Mouse (Mus musculus) ES-Bruce4 (cell line): ENCODE data around the gene 1110002E22Rik. TPM values are rescaled to one million over a fixed set of nuclear protein-coding genes. Genes with fewer than 3 reads are reported as not detected.

Experiments
- H3K27ac ChIP-seq: 2 replicates; pipeline ENCODE4 v1.5.1; 2012; ENCODE audit warnings: low read length, inconsistent platforms; ENCODE audit not compliant: insufficient read depth
- H3K27me3 ChIP-seq: 2 replicates; pipeline ENCODE4 v1.6.1; 2012; ENCODE audit warnings: mild to moderate bottlenecking, low read length, inconsistent platforms; ENCODE audit not compliant: control insufficient read depth, poor library complexity, insufficient read depth, severe bottlenecking
- H3K36me3 ChIP-seq: 2 replicates; pipeline ENCODE4 v1.6.1; 2012; ENCODE audit warnings: inconsistent platforms, mild to moderate bottlenecking, low read length, moderate library complexity; ENCODE audit not compliant: control insufficient read depth, poor library complexity, insufficient read depth, severe bottlenecking
- H3K4me1 ChIP-seq: one replicate; pipeline ENCODE4 v1.8.1; 2011; ENCODE audit warnings: low read length; ENCODE audit not compliant: control insufficient read depth, insufficient read depth
- H3K4me3 ChIP-seq: 2 replicates; pipeline ENCODE4 v1.5.1; 2011; ENCODE audit warnings: low read depth, mild to moderate bottlenecking, low read length
- H3K9ac ChIP-seq: 2 replicates; pipeline ENCODE4 v1.6.1; 2012; ENCODE audit warnings: low read depth, mild to moderate bottlenecking, inconsistent platforms; ENCODE audit not compliant: poor library complexity, severe bottlenecking
- H3K9me3 ChIP-seq: replicated peaks from 2 replicates; pipeline ENCODE4 v1.6.1; 2012; ENCODE audit warnings: mild to moderate bottlenecking, low read length, inconsistent platforms; ENCODE audit not compliant: control insufficient read depth, poor library complexity, insufficient read depth, severe bottlenecking
- CTCF ChIP-seq: IDR thresholded peaks from one replicate; pipeline ENCODE4 v1.8.1; 2011; ENCODE audit warnings: low read depth, low read length
- EP300 ChIP-seq: IDR thresholded peaks from 2 replicates; pipeline ENCODE4 v1.6.1; 2011; ENCODE audit warnings: low read depth, low read length; ENCODE audit not compliant: insufficient read depth
- POLR2A ChIP-seq: IDR thresholded peaks from one replicate; pipeline ENCODE4 v1.8.1; 2011; ENCODE audit warnings: low read length; ENCODE audit not compliant: insufficient read depth
- polyA plus RNA-seq: library from polyadenylated mRNA; stranded (reverse); fragments of >200 nt; gene quantifications from 2 replicates; pipeline ENCODE4 v1.2.4, GENCODE M21; 2011; ENCODE audit warnings: low read depth; ENCODE audit not compliant: missing spikeins, insufficient read depth, insufficient read length

The 1110002E22Rik gene
- polyA plus RNA-seq, 1 experiment, result not detected

GRCm38 (mm10) chr3:138075209-138075608 is 10.4 kb downstream of the 1110002E22Rik start:
- no peaks in the 10 kb centered on the region for H3K9me3 ChIP-seq
- H3K9ac ChIP-seq, result no peak overlapping the region
- H3K4me3 ChIP-seq, result no peak overlapping the region
- H3K4me1 ChIP-seq, result no peaks in the 10 kb centered on the region
- TF ChIP-seq POLR2A (no peak), CTCF (no peak), EP300 (no peak)
- H3K27ac ChIP-seq, result no peak overlapping the region
- H3K36me3 ChIP-seq, result no peaks in the 10 kb centered on the region
- no peaks in the 10 kb centered on the region for H3K27me3 ChIP-seq

DNA sequence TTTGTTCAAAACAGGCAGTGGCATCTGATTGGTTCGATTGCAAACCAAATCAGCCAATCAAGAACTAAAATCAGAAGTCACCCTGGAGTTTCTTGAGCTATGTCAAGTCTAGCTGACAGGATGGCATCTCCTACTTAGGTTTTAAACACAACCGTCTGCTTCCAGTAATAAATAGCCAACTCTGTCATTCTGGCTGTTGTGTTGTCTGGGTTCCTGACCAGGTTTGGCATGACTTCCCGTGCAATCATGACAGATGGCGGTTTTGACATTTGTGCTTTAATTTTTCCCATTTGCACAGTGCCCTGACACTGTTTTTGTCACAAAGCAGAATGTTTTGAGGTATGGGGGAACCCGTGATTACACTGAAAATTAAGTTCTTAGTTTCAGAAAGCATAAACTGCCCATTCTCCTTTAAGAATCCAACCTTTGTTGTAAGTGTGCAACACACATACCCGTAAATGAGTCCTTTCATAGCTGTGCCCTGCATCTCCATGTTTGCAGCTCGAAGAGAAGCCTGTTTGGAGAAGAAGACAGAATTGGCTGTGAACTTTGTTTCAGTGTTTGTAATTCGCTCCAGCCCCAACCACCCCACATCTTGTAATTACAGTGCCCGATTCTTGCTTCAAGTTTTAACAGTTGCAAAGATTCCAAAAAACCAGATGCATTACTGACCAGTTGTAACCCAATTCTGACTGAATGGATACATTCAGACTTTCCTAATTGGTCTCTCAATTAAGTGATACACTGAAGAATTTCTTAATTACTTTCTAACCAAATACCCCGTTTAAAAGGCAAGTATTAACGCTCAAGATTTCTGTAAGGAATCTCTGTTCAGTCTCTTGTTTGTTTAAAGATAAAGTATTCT is 12.9 kb downstream of the 1110002E22Rik start:
- Histone ChIP-seq H3K4me1 (no peaks in the 10 kb centered on the region), H3K4me3 (no peak overlapping the region), H3K36me3 (no peaks in the 10 kb centered on the region), H3K9me3 (no peaks in the 10 kb centered on the region), H3K27me3 (no peaks in the 10 kb centered on the region), H3K9ac (no peak overlapping the region), H3K27ac (no peak overlapping the region)
- TF ChIP-seq POLR2A (no peak), EP300 (no peak), CTCF (no peak)

GRCm38 (mm10) chr3:138078701-138079100 is 13.8 kb downstream of the 1110002E22Rik start:
- Histone ChIP-seq H3K9ac (no peak overlapping the region), H3K27me3 (no peaks in the 10 kb centered on the region), H3K36me3 (no peaks in the 10 kb centered on the region), H3K27ac (no peak overlapping the region), H3K4me3 (no peak overlapping the region), H3K4me1 (no peaks in the 10 kb centered on the region), H3K9me3 (no peaks in the 10 kb centered on the region)
- TF ChIP-seq CTCF (no peak), POLR2A (no peak), EP300 (no peak)

DNA sequence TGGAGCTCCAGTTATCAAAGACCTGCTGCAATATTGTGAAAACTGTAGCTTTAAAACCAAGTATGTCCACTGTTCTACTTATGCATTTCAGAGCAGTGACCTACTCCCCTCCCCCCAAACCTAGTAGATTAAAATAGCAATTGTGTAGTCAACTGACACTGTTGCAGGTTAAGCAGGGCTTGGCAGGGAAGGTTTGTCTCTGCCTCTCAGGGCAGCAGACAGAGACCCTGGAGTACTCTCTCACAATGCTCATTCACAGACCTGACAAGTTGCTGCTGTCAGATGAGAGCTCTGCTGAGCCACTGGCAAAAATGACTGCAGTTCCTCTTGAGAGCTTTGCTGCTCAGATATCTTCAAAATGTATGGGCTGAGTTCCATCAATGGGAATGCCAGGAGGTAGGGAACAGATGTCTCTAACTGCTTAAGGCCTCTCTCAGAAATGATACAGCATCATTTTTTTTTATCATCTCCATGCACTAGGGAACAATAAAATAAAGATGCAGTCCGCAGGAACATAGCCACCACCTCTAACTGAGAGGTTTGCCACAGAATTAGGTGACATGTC is 18.3 kb downstream of the 1110002E22Rik start:
- no peak for TF ChIP-seq EP300
- Histone ChIP-seq H3K9ac (no peak overlapping the region), H3K4me3 (no peak overlapping the region), H3K27ac (no peak overlapping the region), H3K4me1 (no peaks in the 10 kb centered on the region), H3K36me3 (no peaks in the 10 kb centered on the region), H3K9me3 (no peaks in the 10 kb centered on the region), H3K27me3 (no peaks in the 10 kb centered on the region)

- no peak overlapping the region for H3K27ac ChIP-seq
- TF ChIP-seq POLR2A, result no peak
- no peak for TF ChIP-seq EP300
- TF ChIP-seq CTCF, result no peak
- H3K36me3 ChIP-seq, result no peaks in the 10 kb centered on the region
- no peaks in the 10 kb centered on the region for H3K27me3 ChIP-seq
- no peak overlapping the region for H3K4me3 ChIP-seq
- no peaks in the 10 kb centered on the region for H3K9me3 ChIP-seq
- H3K4me1 ChIP-seq, result no peaks in the 10 kb centered on the region
- H3K9ac ChIP-seq, result no peak overlapping the region
Observed at GRCm38 (mm10) chr3:138083896-138084295, 19.0 kb downstream of the 1110002E22Rik start.

- no peak for TF ChIP-seq EP300
- no peak for TF ChIP-seq POLR2A
- TF ChIP-seq CTCF, result no peak
- no peaks in the 10 kb centered on the region for H3K9me3 ChIP-seq
- no peak overlapping the region for H3K9ac ChIP-seq
- H3K4me3 ChIP-seq, result no peak overlapping the region
- no peaks in the 10 kb centered on the region for H3K27me3 ChIP-seq
- H3K36me3 ChIP-seq, result no peaks in the 10 kb centered on the region
- H3K27ac ChIP-seq, result no peak overlapping the region
- no peaks in the 10 kb centered on the region for H3K4me1 ChIP-seq
Observed at GRCm38 (mm10) chr3:138095301-138095700, 30.4 kb downstream of the 1110002E22Rik start.
